Mouse (Mus musculus) liver, embryonic 13.5 days (tissue): ENCODE measurements around the gene Lix1. TPM values are rescaled to one million over a fixed set of nuclear protein-coding genes. Genes with fewer than 3 reads are reported as not detected.

Experiments used
- ATAC-seq: fragments of 200-750 bp; cut with Nextera tagmentation; 2 replicates; pipeline ENCODE4 v1.8.0; 2017; ENCODE audit warnings: low read depth, mild to moderate bottlenecking, moderate number of reproducible peaks, moderate library complexity
- DNase-seq: peaks from one replicate; pipeline ENCODE4 v3.0.0; 2022
- H3K27ac ChIP-seq: fragments of 300-500 bp; sonication (generic); 2 replicates; pipeline ENCODE4 v1.5.1; 2015; ENCODE audit warnings: moderate library complexity, mild to moderate bottlenecking, inconsistent platforms
- H3K27me3 ChIP-seq: fragments of 300-500 bp; sonication (generic); 2 replicates; pipeline ENCODE4 v1.6.1; 2015; ENCODE audit warnings: mild to moderate bottlenecking, inconsistent platforms
- H3K36me3 ChIP-seq: fragments of 300-500 bp; sonication (generic); 2 replicates; pipeline ENCODE4 v1.6.1; 2015; ENCODE audit warnings: mild to moderate bottlenecking, inconsistent platforms
- H3K4me1 ChIP-seq: fragments of 300-500 bp; sonication (generic); replicated peaks from 2 replicates; pipeline ENCODE4 v1.6.1; 2015; ENCODE audit warnings: inconsistent platforms
- H3K4me2 ChIP-seq: fragments of 300-500 bp; sonication (generic); 2 replicates; pipeline ENCODE4 v1.6.1; 2015; ENCODE audit warnings: inconsistent platforms, mild to moderate bottlenecking, moderate library complexity
- H3K4me3 ChIP-seq: fragments of 300-500 bp; sonication (generic); replicated peaks from 2 replicates; pipeline ENCODE4 v1.5.1; 2015; ENCODE audit warnings: mild to moderate bottlenecking, inconsistent platforms
- H3K9ac ChIP-seq: fragments of 300-500 bp; sonication (generic); 2 replicates; pipeline ENCODE4 v1.6.1; 2015; ENCODE audit warnings: mild to moderate bottlenecking, inconsistent platforms
- H3K9me3 ChIP-seq: fragments of 300-500 bp; sonication (generic); replicated peaks from 2 replicates; pipeline ENCODE4 v1.6.1; 2016; ENCODE audit warnings: inconsistent platforms
- WGBS: fragments of 180-500 bp; shearing (Covaris S2); methylation state at CpG from one replicate; pipeline ENCODE4 v1.1.7; 2015; ENCODE audit not compliant: insufficient replicate concordance; 5-methylcytosine and 5-hydroxymethylcytosine counted together
- polyA plus RNA-seq: library from polyadenylated mRNA; unstranded; fragments of >200 nt; fragmentation: Nextera tagmentation; extraction: Ambion mirVana; gene quantifications from 2 replicates; pipeline ENCODE4 v1.2.1, GENCODE M21; 2015

Lix1 gene
- polyA plus RNA-seq, 1 experiment from 2014 or later: 0.36 TPM

GRCm38 (mm10) chr17:17396869-17397268, 5.6 kb upstream of the Lix1 start:
- WGBS: 33% methylated on average over 1 of the region's 1 CpGs

GRCm38 (mm10) chr17:17398664-17399063, 3.8 kb upstream of the Lix1 start:
- H3K36me3 ChIP-seq: peaks cover 4% of the 10 kb centered on the region; the same call in 1 of the 2 replicates
- H3K4me1 ChIP-seq: no peaks in the 10 kb centered on the region
- no peak overlapping the region for H3K4me3 ChIP-seq
- 17% methylated on average over 2 of the region's 2 CpGs for whole genome bisulfite sequencing
- DNase-seq: no peak
- no peak overlapping the region for H3K9ac ChIP-seq
- H3K9me3 ChIP-seq: no peaks in the 10 kb centered on the region
- no peak overlapping the region for H3K27ac ChIP-seq
- H3K4me2 ChIP-seq: no peak overlapping the region
- ATAC-seq: no peak
- no peaks in the 10 kb centered on the region for H3K27me3 ChIP-seq

More at GRCm38 (mm10) chr17:17396869-17397268, 5.6 kb upstream of the Lix1 start:
- Histone ChIP-seq H3K27ac (no peak overlapping the region), H3K9ac (no peak overlapping the region), H3K4me1 (no peaks in the 10 kb centered on the region), H3K4me2 (no peak overlapping the region), H3K9me3 (no peaks in the 10 kb centered on the region), H3K4me3 (no peak overlapping the region), H3K27me3 (no peaks in the 10 kb centered on the region), H3K36me3 (peaks cover 4% of the 10 kb centered on the region; the same call in 1 of the 2 replicates)
- ATAC-seq: no peak
- DNase-seq: no peak

GRCm38 (mm10) chr17:17403038-17403437, 566 bp downstream of the Lix1 start:
- Histone ChIP-seq H3K27ac (no peak overlapping the region), H3K4me2 (no peak overlapping the region), H3K9ac (no peak overlapping the region), H3K9me3 (no peaks in the 10 kb centered on the region), H3K36me3 (no peaks in the 10 kb centered on the region), H3K4me3 (no peak overlapping the region), H3K27me3 (no peaks in the 10 kb centered on the region), H3K4me1 (no peaks in the 10 kb centered on the region)
- 51% methylated on average over 5 of the region's 5 CpGs for WGBS
- DNase-seq (no peak), ATAC-seq (no peak)

- H3K4me1 ChIP-seq: no peaks in the 10 kb centered on the region
- H3K4me2 ChIP-seq: no peak overlapping the region
- H3K9ac ChIP-seq: no peak overlapping the region
- no peaks in the 10 kb centered on the region for H3K27me3 ChIP-seq
- H3K27ac ChIP-seq: no peak overlapping the region
- no peaks in the 10 kb centered on the region for H3K36me3 ChIP-seq
- H3K9me3 ChIP-seq: no peaks in the 10 kb centered on the region
- DNase-seq: no peak
- WGBS: 50% methylated on average over 3 of the region's 3 CpGs
- H3K4me3 ChIP-seq: no peak overlapping the region
- no peak for ATAC-seq
These were observed 1.2 kb downstream of the Lix1 start for GRCm38 (mm10) chr17:17403578-17404112.

DNA sequence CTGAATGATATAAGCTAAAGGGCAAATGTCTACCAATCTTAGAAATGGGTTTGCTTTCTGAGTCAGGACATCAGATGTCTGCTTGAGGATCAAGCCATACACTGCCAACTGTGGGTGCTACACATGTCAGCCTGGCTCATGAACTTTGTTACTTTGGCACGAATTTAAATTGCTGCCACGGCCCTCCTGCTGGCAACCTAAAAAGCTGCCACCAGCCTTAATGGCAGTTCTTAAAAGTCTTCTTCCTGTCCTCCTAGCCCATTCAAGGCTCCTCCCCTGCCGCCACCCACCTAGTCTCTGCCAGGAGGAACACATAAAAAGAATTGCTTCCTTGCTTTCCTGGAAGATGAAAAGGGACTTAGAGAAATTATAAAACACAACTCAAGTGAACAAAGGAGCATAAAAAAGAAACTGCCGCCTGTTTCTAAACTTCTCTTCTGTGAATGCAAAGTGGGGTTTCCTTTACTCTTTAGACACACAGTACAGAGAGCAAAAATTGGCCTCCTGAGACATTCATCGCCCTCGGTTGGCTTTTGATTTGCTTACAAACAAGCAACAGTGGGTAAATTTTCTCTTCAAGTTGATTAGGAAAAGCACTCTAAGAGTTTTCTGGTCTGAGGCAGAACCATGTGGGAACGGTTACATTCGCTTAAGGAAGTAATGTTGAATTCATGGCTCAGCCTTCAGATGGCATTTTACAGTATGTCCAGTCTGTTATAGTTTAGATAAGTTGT, 2.5 kb downstream of the Lix1 start:
- 53% methylated on average over 8 of the region's 8 CpGs for WGBS
- no peak for DNase-seq
- ATAC-seq: no peak

DNA sequence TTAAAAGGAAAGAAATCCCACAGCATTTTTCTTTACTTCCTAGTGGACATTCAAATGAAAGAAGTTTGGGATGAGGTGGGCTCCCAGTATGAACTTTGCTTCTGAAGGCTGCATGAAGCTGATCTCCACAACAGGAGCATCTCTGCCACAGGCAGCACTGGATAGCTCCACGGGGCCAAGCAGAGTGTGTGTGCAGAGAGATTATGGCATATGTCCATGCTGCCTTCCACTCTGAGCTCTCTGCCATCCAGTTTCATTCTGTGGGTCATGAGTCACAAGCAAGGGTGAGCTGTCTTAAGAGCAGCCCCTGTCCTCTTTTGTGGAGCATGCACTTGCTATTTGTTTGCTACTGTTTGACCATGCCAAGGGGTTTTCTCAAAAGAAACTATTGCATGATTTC, 3.1 kb downstream of the Lix1 start:
- H3K9me3 ChIP-seq: no peaks in the 10 kb centered on the region
- no peaks in the 10 kb centered on the region for H3K36me3 ChIP-seq
- H3K4me2 ChIP-seq: no peak overlapping the region
- no peak overlapping the region for H3K27ac ChIP-seq
- H3K27me3 ChIP-seq: no peaks in the 10 kb centered on the region
- no peak for ATAC-seq
- no peaks in the 10 kb centered on the region for H3K4me1 ChIP-seq
- DNase-seq: no peak
- H3K4me3 ChIP-seq: no peak overlapping the region
- H3K9ac ChIP-seq: no peak overlapping the region
- WGBS: 36% methylated on average over 1 of the region's 1 CpGs

More for the DNA sequence above, 2.5 kb downstream of the Lix1 start:
- Histone ChIP-seq H3K36me3 (no peaks in the 10 kb centered on the region), H3K4me1 (no peaks in the 10 kb centered on the region), H3K4me3 (no peak overlapping the region), H3K4me2 (no peak overlapping the region), H3K9ac (no peak overlapping the region), H3K27ac (no peak overlapping the region), H3K27me3 (no peaks in the 10 kb centered on the region), H3K9me3 (no peaks in the 10 kb centered on the region)

GRCm38 (mm10) chr17:17408137-17408536, 5.7 kb downstream of the Lix1 start:
- Histone ChIP-seq H3K4me2 (no peak overlapping the region), H3K27ac (no peak overlapping the region), H3K4me3 (no peak overlapping the region), H3K27me3 (no peaks in the 10 kb centered on the region), H3K9ac (no peak overlapping the region), H3K4me1 (no peaks in the 10 kb centered on the region), H3K36me3 (no peaks in the 10 kb centered on the region), H3K9me3 (no peaks in the 10 kb centered on the region)
- no peak for DNase-seq
- ATAC-seq: no peak
- 59% methylated on average over 6 of the region's 6 CpGs for WGBS

- WGBS: 64% methylated on average over 6 of the region's 6 CpGs
- Histone ChIP-seq H3K36me3 (no peaks in the 10 kb centered on the region), H3K4me2 (no peak overlapping the region), H3K27ac (no peak overlapping the region), H3K4me1 (no peaks in the 10 kb centered on the region), H3K27me3 (no peaks in the 10 kb centered on the region), H3K9ac (no peak overlapping the region), H3K9me3 (no peaks in the 10 kb centered on the region), H3K4me3 (no peak overlapping the region)
- DNase-seq (no peak), ATAC-seq (no peak)
These were observed 6.4 kb downstream of the Lix1 start for GRCm38 (mm10) chr17:17408720-17409478.

DNA sequence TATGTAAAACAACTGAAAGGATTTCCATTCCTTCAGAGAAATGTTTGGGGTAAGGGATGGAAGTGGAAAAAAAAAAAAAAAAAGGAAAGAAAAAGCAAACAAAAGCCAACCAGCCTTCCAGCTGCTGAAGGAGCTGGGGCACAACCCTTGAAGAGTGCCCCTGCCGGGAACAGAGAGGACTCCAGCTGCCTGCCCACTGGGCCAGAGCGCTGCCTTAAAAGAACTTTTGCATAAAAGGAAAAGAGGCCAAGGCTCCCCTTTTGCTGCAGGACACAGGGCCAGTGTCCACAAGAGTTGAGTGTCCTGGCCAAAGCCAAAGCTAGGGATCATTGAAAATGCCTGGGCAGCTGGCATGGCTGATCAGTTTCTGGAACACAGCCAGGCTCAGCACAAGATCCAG, 7.1 kb downstream of the Lix1 start:
- no peak overlapping the region for H3K9ac ChIP-seq

DNA sequence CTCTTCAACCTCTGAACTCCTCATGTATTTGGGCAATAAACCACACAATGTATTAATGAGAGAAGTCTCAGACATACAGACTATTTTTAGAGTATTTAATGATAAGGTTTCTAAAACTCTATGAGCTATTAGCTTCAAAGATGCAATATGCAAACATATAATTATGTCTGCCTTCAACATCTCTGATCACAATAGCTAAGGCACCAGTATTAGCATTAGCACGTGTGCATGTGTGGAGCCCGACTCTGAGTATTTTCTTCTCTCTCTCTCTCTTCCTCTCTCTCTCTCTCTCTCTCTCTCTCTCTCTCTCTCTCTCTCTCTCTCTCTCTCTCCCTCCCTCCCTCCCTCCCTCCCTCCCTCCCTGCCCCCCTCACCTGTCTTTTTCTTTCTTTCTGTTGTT, 9.0 kb downstream of the Lix1 start:
- Histone ChIP-seq H3K36me3 (no peaks in the 10 kb centered on the region), H3K9me3 (no peaks in the 10 kb centered on the region), H3K4me2 (no peak overlapping the region), H3K4me1 (no peaks in the 10 kb centered on the region), H3K27ac (no peak overlapping the region), H3K27me3 (no peaks in the 10 kb centered on the region), H3K9ac (no peak overlapping the region), H3K4me3 (no peak overlapping the region)
- WGBS: 73% methylated on average over 2 of the region's 2 CpGs
- DNase-seq (no peak), ATAC-seq (no peak)

More for the DNA sequence above, 7.1 kb downstream of the Lix1 start:
- no peak overlapping the region for H3K4me2 ChIP-seq
- H3K4me1 ChIP-seq: no peaks in the 10 kb centered on the region
- H3K27me3 ChIP-seq: no peaks in the 10 kb centered on the region
- H3K27ac ChIP-seq: no peak overlapping the region
- 56% methylated on average over 2 of the region's 2 CpGs for WGBS
- no peaks in the 10 kb centered on the region for H3K9me3 ChIP-seq
- ATAC-seq (no peak), DNase-seq (no peak)
- no peak overlapping the region for H3K4me3 ChIP-seq
- H3K36me3 ChIP-seq: no peaks in the 10 kb centered on the region

GRCm38 (mm10) chr17:17412176-17412575, 9.7 kb downstream of the Lix1 start:
- Histone ChIP-seq H3K4me1 (no peaks in the 10 kb centered on the region), H3K4me3 (no peak overlapping the region), H3K9me3 (no peaks in the 10 kb centered on the region), H3K27me3 (no peaks in the 10 kb centered on the region), H3K27ac (no peak overlapping the region), H3K4me2 (no peak overlapping the region), H3K36me3 (no peaks in the 10 kb centered on the region), H3K9ac (no peak overlapping the region)
- ATAC-seq (no peak), DNase-seq (no peak)
- 60% methylated on average over 2 of the region's 2 CpGs for WGBS
